Mouse (Mus musculus) hindbrain, embryonic 14.5 days (tissue): ENCODE results near the gene Cdk11b. TPM values are rescaled to one million over a fixed set of nuclear protein-coding genes. Genes with fewer than 3 reads are reported as not detected.
"Not testable (repeated sequence)": the region's sequence is repeated elsewhere in the genome, so short reads cannot be mapped to it uniquely, and the experiment has no call there.

ENCODE experiments used
- ATAC-seq: fragments of 200-750 bp; cut with Nextera tagmentation; 2 replicates; pipeline ENCODE4 v1.8.0; 2017; ENCODE audit warnings: moderate number of reproducible peaks, mild to moderate bottlenecking, moderate TSS enrichment, moderate library complexity; ENCODE audit not compliant: low FRiP score
- DNase-seq: peaks from one replicate; pipeline ENCODE4 v3.0.0-alpha.2; 2015; ENCODE audit warnings: low spot score
- H3K27ac ChIP-seq: fragments of 300-500 bp; sonication (generic); 2 replicates; pipeline ENCODE4 v1.5.1; 2014; ENCODE audit warnings: mild to moderate bottlenecking, moderate library complexity
- H3K27me3 ChIP-seq: fragments of 300-500 bp; sonication (generic); 2 replicates; pipeline ENCODE4 v1.6.1; 2014; ENCODE audit warnings: mild to moderate bottlenecking, low read length, mixed read lengths; ENCODE audit not compliant: control insufficient read depth, insufficient read depth
- H3K36me3 ChIP-seq: fragments of 300-500 bp; sonication (generic); replicated peaks from 2 replicates; pipeline ENCODE4 v1.6.1; 2014; ENCODE audit not compliant: control insufficient read depth, insufficient read depth
- H3K4me1 ChIP-seq: fragments of 300-500 bp; sonication (generic); replicated peaks from 2 replicates; pipeline ENCODE4 v1.6.1; 2014; ENCODE audit warnings: antibody characterized with exemption, low read length, mixed read lengths; ENCODE audit not compliant: control insufficient read depth, insufficient read depth
- H3K4me2 ChIP-seq: fragments of 300-500 bp; sonication (generic); replicated peaks from 2 replicates; pipeline ENCODE4 v1.6.1; 2014; ENCODE audit warnings: mild to moderate bottlenecking, moderate library complexity
- H3K4me3 ChIP-seq: fragments of 300-500 bp; sonication (generic); replicated peaks from 2 replicates; pipeline ENCODE4 v1.5.1; 2014; ENCODE audit warnings: mild to moderate bottlenecking, low read length
- H3K9ac ChIP-seq: fragments of 300-500 bp; sonication (generic); 2 replicates; pipeline ENCODE4 v1.6.1; 2014
- H3K9me3 ChIP-seq: fragments of 300-500 bp; sonication (generic); 2 replicates; pipeline ENCODE4 v1.6.1; 2016; ENCODE audit warnings: low read length; ENCODE audit not compliant: control insufficient read depth
- WGBS: fragments of 180-500 bp; shearing (Covaris S2); extraction: QIAGEN DNeasy Blood & Tissue Kit; methylation state at CpG from one replicate; pipeline ENCODE4 v1.1.7; 2014; 5-methylcytosine and 5-hydroxymethylcytosine counted together
- polyA plus RNA-seq: library from polyadenylated mRNA; unstranded; fragments of >200 nt; fragmentation: Nextera tagmentation; extraction: Ambion mirVana; gene quantifications from 2 replicates; pipeline ENCODE4 v1.2.1, GENCODE M21; 2014

Gene Cdk11b
- polyA plus RNA-seq, 1 experiment from 2014 or later: 43.2 TPM

- H3K9me3 ChIP-seq, H3K4me3 ChIP-seq, H3K27ac ChIP-seq, H3K4me1 ChIP-seq, DNase-seq, ATAC-seq, H3K4me2 ChIP-seq, H3K27me3 ChIP-seq, H3K9ac ChIP-seq: not testable (repeated sequence)
- WGBS: 100% methylated on average over 2 of the region's 2 CpGs
- H3K36me3 ChIP-seq: peaks cover 97% of the 10 kb centered on the region
Observed at GRCm38 (mm10) chr4:155645308-155645707, 20.7 kb downstream of the Cdk11b start, which contains the start of gene Gm10563. TSS of gene Gm10563 (minus strand) at chr4:155645408.

DNA sequence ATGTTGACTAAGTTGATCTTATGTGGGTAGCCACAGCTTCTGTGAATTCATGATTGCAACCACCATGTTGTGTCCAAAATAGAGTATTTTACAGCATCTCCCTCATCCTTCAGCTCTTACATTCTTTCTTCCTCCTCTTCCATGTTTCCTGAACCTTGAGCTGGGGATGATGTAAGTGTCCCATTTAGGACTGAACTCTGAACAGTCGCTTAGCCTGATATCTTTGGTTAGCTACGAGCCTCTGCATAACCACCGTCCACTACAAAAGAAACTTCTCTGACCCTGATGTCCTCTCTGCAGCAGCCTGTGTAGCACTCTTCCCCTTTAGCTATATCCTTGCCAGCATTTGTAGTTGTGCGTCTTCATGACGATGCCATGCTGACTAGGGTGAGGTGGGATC is 21.1 kb downstream of the Cdk11b start:
- Histone ChIP-seq H3K27me3 (peaks cover 4% of the 10 kb centered on the region), H3K4me1 (no peaks in the 10 kb centered on the region), H3K9me3 (no peaks in the 10 kb centered on the region), H3K9ac (no peak overlapping the region), H3K36me3 (peaks cover 97% of the 10 kb centered on the region), H3K27ac (no peak overlapping the region), H3K4me2 (no peak overlapping the region), H3K4me3 (no peak overlapping the region)
- ATAC-seq: no peak
- 96% methylated on average over 5 of the region's 5 CpGs for WGBS
- DNase-seq: no peak

DNA sequence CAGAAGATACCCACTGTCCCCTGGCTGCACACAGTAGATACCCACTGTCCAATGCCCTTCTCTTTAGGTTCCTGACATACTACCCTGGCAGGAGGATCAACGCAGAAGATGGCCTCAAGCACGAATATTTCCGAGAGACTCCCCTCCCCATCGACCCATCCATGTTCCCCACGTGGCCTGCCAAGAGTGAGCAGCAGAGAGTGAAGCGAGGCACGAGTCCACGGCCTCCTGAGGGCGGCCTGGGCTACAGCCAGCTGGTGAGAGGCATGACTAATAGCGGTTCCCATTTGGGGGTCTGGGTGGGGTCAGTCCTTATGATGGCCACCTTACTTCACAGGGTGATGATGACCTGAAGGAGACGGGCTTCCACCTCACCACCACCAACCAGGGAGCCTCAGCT is 24.7 kb downstream of the Cdk11b start:
- Histone ChIP-seq H3K4me3 (no peak overlapping the region), H3K27ac (no peak overlapping the region), H3K9ac (no peak overlapping the region), H3K9me3 (no peaks in the 10 kb centered on the region), H3K36me3 (peaks cover 78% of the 10 kb centered on the region), H3K4me2 (no peak overlapping the region), H3K4me1 (peaks cover 18% of the 10 kb centered on the region), H3K27me3 (peaks cover 40% of the 10 kb centered on the region)
- no peak for ATAC-seq
- 91% methylated on average over 11 of the region's 11 CpGs for WGBS
- DNase-seq: no peak

DNA sequence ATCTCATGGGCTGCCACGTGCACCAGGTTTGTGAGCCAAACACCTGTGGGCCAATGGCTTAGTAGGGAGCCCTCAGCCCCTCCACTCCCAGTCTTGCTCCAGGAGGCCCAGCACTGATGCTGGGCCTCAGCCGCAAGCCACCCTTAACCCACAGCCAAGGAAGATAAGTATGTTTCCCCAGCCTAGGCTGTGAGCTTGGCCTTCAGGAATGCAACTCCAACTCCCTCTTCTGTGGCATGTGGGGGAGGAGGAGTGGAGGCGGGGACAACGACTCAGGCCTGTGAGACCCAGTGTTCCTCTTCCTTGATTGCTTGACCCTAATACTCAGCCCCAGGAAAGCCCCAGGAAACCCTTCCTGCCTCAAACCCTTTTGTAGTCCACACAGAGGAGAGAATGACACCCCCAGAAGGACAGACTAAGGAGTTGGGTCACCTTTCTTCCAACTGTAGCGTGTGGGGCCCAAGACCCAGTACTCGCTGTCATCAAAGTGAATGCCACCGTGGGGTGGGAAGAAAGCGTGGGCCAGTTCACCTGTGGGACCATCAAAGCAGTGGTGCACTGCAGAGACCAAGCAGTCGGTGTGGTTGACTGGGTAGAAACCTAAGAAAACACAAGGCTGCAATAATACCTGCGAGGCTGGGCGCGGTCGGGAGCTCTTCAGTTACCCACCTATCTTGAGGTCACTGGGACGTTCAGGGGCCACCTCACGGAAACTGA is 27.1 kb downstream of the Cdk11b start:
- Histone ChIP-seq H3K9ac (no peak overlapping the region), H3K4me1 (peaks cover 29% of the 10 kb centered on the region)
- 69% methylated on average over 15 of the region's 15 CpGs for WGBS

GRCm38 (mm10) chr4:155652283-155653085 is 27.8 kb downstream of the Cdk11b start:
- DNase-seq (no peak), ATAC-seq (no peak)
- no peak overlapping the region for H3K27ac ChIP-seq
- H3K9ac ChIP-seq: peak overlapping the region; percentile 61
- peaks cover 72% of the 10 kb centered on the region for H3K36me3 ChIP-seq
- H3K9me3 ChIP-seq: no peaks in the 10 kb centered on the region
- H3K4me2 ChIP-seq: peak overlapping the region; percentile 64
- peak overlapping the region; percentile 31 for H3K4me3 ChIP-seq
- WGBS: 19% methylated on average over 36 of the region's 36 CpGs
- peaks cover 29% of the 10 kb centered on the region for H3K4me1 ChIP-seq
- H3K27me3 ChIP-seq: peaks cover 67% of the 10 kb centered on the region

More for the DNA sequence above, 27.1 kb downstream of the Cdk11b start:
- peaks cover 63% of the 10 kb centered on the region for H3K27me3 ChIP-seq
- no peak overlapping the region for H3K4me2 ChIP-seq
- H3K36me3 ChIP-seq: peaks cover 72% of the 10 kb centered on the region
- H3K9me3 ChIP-seq: no peaks in the 10 kb centered on the region
- DNase-seq: no peak
- no peak overlapping the region for H3K27ac ChIP-seq
- no peak for ATAC-seq
- no peak overlapping the region for H3K4me3 ChIP-seq

- WGBS: under 1% methylated on average over 33 of the region's 33 CpGs
- Histone ChIP-seq H3K4me2 (peak within 1 kb of the TSS; percentile 64), H3K4me1 (peaks cover 29% of the 10 kb centered on the region), H3K36me3 (peaks cover 67% of the 10 kb centered on the region), H3K27me3 (peaks cover 67% of the 10 kb centered on the region), H3K27ac (no peak within 1 kb of the TSS), H3K9me3 (no peaks in the 10 kb centered on the region), H3K9ac (peak within 1 kb of the TSS; percentile 61), H3K4me3 (peak within 1 kb of the TSS; percentile 31)
- ATAC-seq: peak; percentile 38
- peak; percentile 30 for DNase-seq
Observed at GRCm38 (mm10) chr4:155653086-155653450, 28.4 kb downstream of the Cdk11b start, which contains the start of gene Mmp23. TSS of gene Mmp23 (minus strand) at chr4:155653384.

DNA sequence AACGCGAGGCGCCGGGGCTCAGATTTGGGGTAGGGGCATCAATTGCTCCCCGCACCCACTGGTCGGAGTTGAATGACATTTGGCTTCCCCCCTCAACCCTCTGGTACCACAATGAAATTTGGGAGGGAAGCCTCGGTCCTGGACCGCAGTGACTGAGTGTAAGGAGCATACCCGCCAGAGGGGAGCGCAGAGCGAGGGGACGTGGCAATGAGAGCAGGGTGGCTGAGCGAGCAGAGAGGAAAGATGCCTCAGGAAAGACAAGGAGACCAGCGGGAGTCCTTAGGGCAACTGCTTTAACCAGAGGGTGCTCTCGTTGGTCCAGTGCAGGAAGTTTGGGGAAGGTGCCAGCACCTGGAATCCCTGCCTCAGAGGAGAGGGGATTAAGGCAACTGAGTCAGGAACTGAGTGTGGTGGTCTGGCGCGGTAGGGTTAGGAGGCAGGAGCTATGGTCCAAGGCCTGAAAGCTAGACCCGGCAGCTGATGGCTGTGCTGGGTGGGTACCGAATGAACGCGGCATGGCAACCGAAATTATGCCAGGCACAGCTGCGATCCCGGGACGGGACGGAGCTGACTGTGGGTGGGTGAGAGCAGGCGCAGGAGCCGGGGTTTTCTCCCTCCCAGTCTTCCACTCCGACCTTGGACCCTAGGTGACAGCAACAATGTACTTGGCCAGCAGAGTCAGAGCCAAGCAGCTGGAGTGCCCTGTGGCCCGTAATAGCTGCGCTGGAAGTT is 29.0 kb downstream of the Cdk11b start:
- no peak overlapping the region for H3K27ac ChIP-seq
- peak; percentile 9; the same call in 1 of the 2 replicates for ATAC-seq

GRCm38 (mm10) chr4:155654183-155654455 is 29.5 kb downstream of the Cdk11b start:
- H3K36me3 ChIP-seq: peaks cover 66% of the 10 kb centered on the region

More for the DNA sequence above, 29.0 kb downstream of the Cdk11b start:
- Histone ChIP-seq H3K4me2 (peak overlapping the region; percentile 64), H3K27me3 (peaks cover 67% of the 10 kb centered on the region), H3K9ac (peak overlapping the region; percentile 61), H3K9me3 (no peaks in the 10 kb centered on the region), H3K36me3 (peaks cover 66% of the 10 kb centered on the region), H3K4me3 (peak overlapping the region; percentile 31), H3K4me1 (peaks cover 29% of the 10 kb centered on the region)
- DNase-seq: peak; percentile 31
- 2% methylated on average over 31 of the region's 31 CpGs for WGBS

More at GRCm38 (mm10) chr4:155654183-155654455, 29.5 kb downstream of the Cdk11b start:
- Histone ChIP-seq H3K27me3 (peaks cover 67% of the 10 kb centered on the region), H3K4me1 (peaks cover 29% of the 10 kb centered on the region), H3K4me2 (peak overlapping the region; percentile 64), H3K9ac (0 out of 2 replicates have a peak overlapping the region, but pooled peaks have one; percentile 40), H3K4me3 (peak overlapping the region; percentile 22; the same call in 1 of the 2 replicates), H3K9me3 (no peaks in the 10 kb centered on the region), H3K27ac (no peak overlapping the region)
- DNase-seq (no peak), ATAC-seq (no peak)
- 6% methylated on average over 6 of the region's 6 CpGs for WGBS
